Mouse (Mus musculus) lung, adult 2 months (tissue): Measurements from ENCODE around the gene Klhl29.

Source experiments
- CTCF ChIP-seq: fragments of 200-500 bp; IDR thresholded peaks from 2 replicates; pipeline ENCODE4 v1.5.1; 2011; ENCODE audit warnings: mild to moderate bottlenecking, low read length, control low read depth; ENCODE audit not compliant: insufficient read depth
- POLR2A ChIP-seq: fragments of 200-500 bp; IDR thresholded peaks from 2 replicates; pipeline ENCODE4 v1.6.1; 2011; ENCODE audit warnings: low read depth, mild to moderate bottlenecking, control low read depth, low read length, borderline replicate concordance; ENCODE audit errors: extremely low read depth

GRCm38 (mm10) chr12:5269936-5270335 lies 105.5 kb downstream of the Klhl29 start:
- TF ChIP-seq CTCF (no peak), POLR2A (no peak)
